In genomic region chr4:138574800-138575606, GRCm38 (mm10) we compare ENCODE assay signal across 15 mouse cellular contexts.
DNase-seq lines count a peak whose midpoint lies in the region; ATAC-seq and TF ChIP-seq lines count a peak whose summit lies in the region.
"Had no signal": no experiment of that assay in that cellular context is flagged by ENCODE, and none has a peak within 500 bp of the region (broad histone marks: within the 10 kb centered on the region; RNA-seq: fewer than 3 reads in every experiment).

No protein-coding gene starts in this region.

- no peak overlapping the region for H3K9ac ChIP-seq in kidney, embryonic 15.5 days
- H3K9ac ChIP-seq: forebrain, embryonic 15.5 days; limb, embryonic 13.5 days; lung, embryonic 14.5 days; midbrain, embryonic 12.5 days had no signal

- WGBS in cerebellum, adult 2 months: 56% methylated on average over 13 of the region's 13 CpGs
- 44% methylated on average over 13 of the region's 13 CpGs for WGBS in kidney, embryonic 15.5 days

- 0 out of 2 replicates have a peak overlapping the region, but pooled peaks have one; percentile 16 for H3K4me2 ChIP-seq in kidney, embryonic 15.5 days
- H3K4me2 ChIP-seq: forebrain, embryonic 15.5 days; limb, embryonic 13.5 days; lung, embryonic 14.5 days; midbrain, embryonic 12.5 days had no signal

- H3K9me3 ChIP-seq in kidney, embryonic 15.5 days (replicated peaks): no peaks in the 10 kb centered on the region
- H3K9me3 ChIP-seq: forebrain, embryonic 15.5 days; limb, embryonic 13.5 days; midbrain, embryonic 12.5 days had no signal

- no peaks in the 10 kb centered on the region; the same call in 1 of the 2 replicates for H3K4me1 ChIP-seq in cerebellum, adult 2 months (ENCODE audit: control insufficient read depth, insufficient read depth, low read length)
- H3K4me1 ChIP-seq in kidney, embryonic 15.5 days: peaks cover 39% of the 10 kb centered on the region
- H3K4me1 ChIP-seq: limb, embryonic 13.5 days had no signal

- peak; percentile 53 to 63 for DNase-seq in cerebellum, postnatal 14 days
- no peak for DNase-seq in cerebellum, adult 2 months
- DNase-seq in retina, postnatal 1 day: peak; percentile 75
- DNase-seq in retina, embryonic 14.5 days (ENCODE audit: low spot score): no peak
- peak; percentile 24 for DNase-seq in retina, postnatal 7 days (ENCODE audit: low read depth, low spot score)
- no peak for DNase-seq in adrenal gland, postnatal 36 days
- DNase-seq in ovary, postnatal 36 days (ENCODE audit: low spot score): no peak
- DNase-seq: heart, adult 18-20 months; heart, postnatal 4 days; lung, embryonic 14.5 days had no signal

- no peak for TF ChIP-seq CTCF in cerebellum, adult 2 months (IDR thresholded peaks at IDR 0.05; ENCODE audit: borderline replicate concordance, insufficient read depth, low read depth, low read length)

- TF ChIP-seq POLR2A in cerebellum, adult 2 months (IDR thresholded peaks at IDR 0.05; ENCODE audit: borderline replicate concordance, insufficient read depth, low read length): no peak

- ATAC-seq in kidney, embryonic 15.5 days (replicated peaks; ENCODE audit: low FRiP score): peak; percentile 75
- ATAC-seq: forebrain, embryonic 15.5 days had no signal

- no peaks in the 10 kb centered on the region for H3K27me3 ChIP-seq in cerebellum, adult 2 months (ENCODE audit: control insufficient read depth, insufficient read depth, low read length)
- H3K27me3 ChIP-seq in kidney, embryonic 15.5 days: no peaks in the 10 kb centered on the region
- H3K27me3 ChIP-seq: forebrain, embryonic 15.5 days; limb, embryonic 13.5 days; midbrain, embryonic 12.5 days had no signal

- H3K27ac ChIP-seq in cerebellum, adult 2 months (ENCODE audit: insufficient read depth, low read length): no peak overlapping the region; the same call in 1 of the 2 replicates
- H3K27ac ChIP-seq in kidney, embryonic 15.5 days: peak overlapping the region; percentile 76
- H3K27ac ChIP-seq: forebrain, embryonic 15.5 days; limb, embryonic 13.5 days; midbrain, embryonic 12.5 days had no signal

- H3K4me3 ChIP-seq in cerebellum, adult 2 months (replicated peaks; ENCODE audit: insufficient read depth, low read depth, low read length): no peak overlapping the region
- no peak overlapping the region for H3K4me3 ChIP-seq in kidney, embryonic 15.5 days (replicated peaks)
- H3K4me3 ChIP-seq: forebrain, embryonic 15.5 days; limb, embryonic 13.5 days; midbrain, embryonic 12.5 days had no signal

- no peaks in the 10 kb centered on the region for H3K36me3 ChIP-seq in kidney, embryonic 15.5 days
- H3K36me3 ChIP-seq: forebrain, embryonic 15.5 days; G1E; limb, embryonic 13.5 days; midbrain, embryonic 12.5 days had no signal

Comparison
In these comparisons a context has a peak if more than half of its experiments do, and no peak if none do; other contexts are left out.
1. DNase-seq: peak in cerebellum, postnatal 14 days (2 of 2), retina, postnatal 1 day (single experiment) and retina, postnatal 7 days (single experiment); none in cerebellum, adult 2 months (0 of 2), retina, embryonic 14.5 days (single experiment), adrenal gland, postnatal 36 days (0 of 2) and ovary, postnatal 36 days (single experiment).